23 mouse cellular contexts compared by ENCODE assay signal in genomic region chr2:12361310-12361709, GRCm38 (mm10). TPM values are rescaled to one million over a fixed set of nuclear protein-coding genes. Genes with fewer than 3 reads are reported as not detected.
DNase-seq lines count a peak whose midpoint lies in the region; ATAC-seq and TF ChIP-seq lines count a peak whose summit lies in the region.
"Had no signal": no experiment of that assay in that cellular context is flagged by ENCODE, and none has a peak within 500 bp of the region (broad histone marks: within the 10 kb centered on the region; RNA-seq: fewer than 3 reads in every experiment).

No protein-coding gene starts in this region.

- H3K9ac ChIP-seq in heart, embryonic 11.5 days (ENCODE audit: low read depth, low read length) = no peak overlapping the region
- no peak overlapping the region for H3K9ac ChIP-seq in midbrain, embryonic 11.5 days (ENCODE audit: low read length)
- no peak overlapping the region for H3K9ac ChIP-seq in midbrain, embryonic 13.5 days (replicated peaks)

- no peaks in the 10 kb centered on the region for H3K27me3 ChIP-seq in heart, embryonic 11.5 days (ENCODE audit: control insufficient read depth, insufficient read depth, low read length)
- H3K27me3 ChIP-seq in midbrain, embryonic 11.5 days (ENCODE audit: control insufficient read depth, insufficient read depth, low read length) = no peaks in the 10 kb centered on the region
- H3K27me3 ChIP-seq in midbrain, embryonic 13.5 days = no peaks in the 10 kb centered on the region
- H3K27me3 ChIP-seq: CH12.LX, Patski had no signal

- ATAC-seq in heart, embryonic 11.5 days (replicated peaks; ENCODE audit: insufficient number of reproducible peaks, low FRiP score, low TSS enrichment) = no peak
- no peak for ATAC-seq in midbrain, embryonic 11.5 days (ENCODE audit: low FRiP score)
- no peak for ATAC-seq in midbrain, embryonic 13.5 days
- ATAC-seq: activated CD4-positive, CD25-positive, alpha-beta regulatory T cell, adult 4 months; CD4-positive, CD25-positive, alpha-beta regulatory T cell, adult 4 months; Patski had no signal

- peak; percentile 68 for DNase-seq in heart, adult 11 months
- no peak for DNase-seq in layer of hippocampus, adult 2 months (ENCODE audit: low spot score in 2 of 2)
- DNase-seq in layer of hippocampus, postnatal 25 days (ENCODE audit: extremely low spot score in 1 of 2, low spot score in 1 of 2) = no peak
- DNase-seq in midbrain, embryonic 11.5 days (ENCODE audit: low spot score, missing footprints) = peak; percentile 51
- DNase-seq: adrenal gland, adult 2 months; adrenal gland, adult 8-10 months; adrenal gland, postnatal 10 days; adrenal gland, postnatal 14 days; adrenal gland, postnatal 25 days; adrenal gland, postnatal 36 days; B cell, adult 2 months; cerebellum, adult 11 months; cerebellum, adult 11-12 months; cerebellum, adult 18-20 months had no signal

- no peak for TF ChIP-seq CTCF in layer of hippocampus, adult 2 months (conservative IDR thresholded peaks at IDR 0.05)

- no peaks in the 10 kb centered on the region for H3K4me1 ChIP-seq in heart, embryonic 11.5 days (ENCODE audit: control insufficient read depth, insufficient read depth, low read length)
- H3K4me1 ChIP-seq in midbrain, embryonic 11.5 days (ENCODE audit: control insufficient read depth, insufficient read depth, low read length) = no peaks in the 10 kb centered on the region
- H3K4me1 ChIP-seq in midbrain, embryonic 13.5 days (replicated peaks) = no peaks in the 10 kb centered on the region

- H3K36me3 ChIP-seq in heart, embryonic 11.5 days (ENCODE audit: control insufficient read depth, insufficient read depth, low read length) = peaks cover 5% of the 10 kb centered on the region; the same call in 1 of the 2 replicates
- no peaks in the 10 kb centered on the region for H3K36me3 ChIP-seq in midbrain, embryonic 11.5 days (ENCODE audit: control insufficient read depth, insufficient read depth, low read length)
- peaks cover 37% of the 10 kb centered on the region for H3K36me3 ChIP-seq in midbrain, embryonic 13.5 days

- H3K4me2 ChIP-seq in heart, embryonic 11.5 days = no peak overlapping the region
- no peak overlapping the region for H3K4me2 ChIP-seq in midbrain, embryonic 11.5 days
- H3K4me2 ChIP-seq in midbrain, embryonic 13.5 days (replicated peaks) = no peak overlapping the region

- no peaks in the 10 kb centered on the region for H3K9me3 ChIP-seq in heart, embryonic 11.5 days (replicated peaks; ENCODE audit: control insufficient read depth, low read length)
- no peaks in the 10 kb centered on the region for H3K9me3 ChIP-seq in midbrain, embryonic 11.5 days (ENCODE audit: control insufficient read depth, low read length)
- H3K9me3 ChIP-seq in midbrain, embryonic 13.5 days = 0 out of 2 replicates have a peak, but pooled peaks cover 3% of the 10 kb centered on the region
- H3K9me3 ChIP-seq: G1E had no signal

- no peak overlapping the region for H3K27ac ChIP-seq in heart, embryonic 11.5 days (ENCODE audit: low read depth, low read length)
- peak overlapping the region; percentile 61 for H3K27ac ChIP-seq in layer of hippocampus, adult 2 months
- H3K27ac ChIP-seq in midbrain, embryonic 11.5 days (ENCODE audit: low read depth, low read length) = no peak overlapping the region
- H3K27ac ChIP-seq in midbrain, embryonic 13.5 days = no peak overlapping the region

- no peak overlapping the region for H3K4me3 ChIP-seq in heart, embryonic 11.5 days (ENCODE audit: low read depth, low read length)
- no peak overlapping the region for H3K4me3 ChIP-seq in layer of hippocampus, adult 2 months
- H3K4me3 ChIP-seq in midbrain, embryonic 11.5 days (ENCODE audit: low read depth, low read length) = no peak overlapping the region
- H3K4me3 ChIP-seq in midbrain, embryonic 13.5 days (replicated peaks) = no peak overlapping the region

- WGBS in heart, embryonic 11.5 days (ENCODE audit: insufficient replicate concordance) = 87% methylated on average over 1 of the region's 1 CpGs
- 81% methylated on average over 1 of the region's 1 CpGs for WGBS in midbrain, embryonic 11.5 days
- WGBS in midbrain, embryonic 13.5 days = 73% methylated on average over 1 of the region's 1 CpGs

RNA-seq across cellular contexts. Expression of gene Mindy3, which starts 58.0 kb away (rescaled TPM):
- polyA plus RNA-seq in heart, embryonic 11.5 days (2014; fragmentation: Nextera tagmentation; extraction: Ambion mirVana) = 28.8 and 29.3 TPM in 2 replicates
- total RNA-seq in layer of hippocampus, adult 2 months (2021) = 100 to 1,000 TPM in 1 of 2 experiments, 10 to 100 TPM in 1; 98.4 to 111 TPM
- 10 to 100 TPM; 87.7 to 95.3 TPM for total RNA-seq in layer of hippocampus, postnatal 25 days (2021)
- 43.8 and 48.3 TPM in 2 replicates for polyA plus RNA-seq in midbrain, embryonic 11.5 days (2014; fragmentation: Nextera tagmentation; extraction: Ambion mirVana)
- 47.8 and 50.6 TPM in 2 replicates for polyA plus RNA-seq in midbrain, embryonic 13.5 days (2015; fragmentation: Nextera tagmentation; extraction: Ambion mirVana)

RNA-seq across cellular contexts. Expression of gene Itga8, which starts 59.6 kb away (rescaled TPM):
- 6.4 and 7.8 TPM in 2 replicates for polyA plus RNA-seq in heart, embryonic 11.5 days (2014; fragmentation: Nextera tagmentation; extraction: Ambion mirVana)
- 10 to 100 TPM; 24.4 to 28.5 TPM for total RNA-seq in layer of hippocampus, adult 2 months (2021)
- total RNA-seq in layer of hippocampus, postnatal 25 days (2021) = 10 to 100 TPM; 15.9 to 30.4 TPM
- polyA plus RNA-seq in midbrain, embryonic 11.5 days (2014; fragmentation: Nextera tagmentation; extraction: Ambion mirVana) = 2.9 and 3.4 TPM in 2 replicates
- 0.95 and 1.7 TPM in 2 replicates for polyA plus RNA-seq in midbrain, embryonic 13.5 days (2015; fragmentation: Nextera tagmentation; extraction: Ambion mirVana)
- total RNA-seq: MEL had no signal
- polyA plus RNA-seq: activated CD4-positive, CD25-positive, alpha-beta regulatory T cell, adult 4 months; C2C12; CD4-positive, CD25-positive, alpha-beta regulatory T cell, adult 4 months; G1E; Patski had no signal

Comparison
In these comparisons a context has a peak if more than half of its experiments do, and no peak if none do; other contexts are left out.
1. DNase-seq: peak in heart, adult 11 months (single experiment) and midbrain, embryonic 11.5 days (single experiment); none in layer of hippocampus, adult 2 months (0 of 2) and layer of hippocampus, postnatal 25 days (0 of 2).